In the genomic region with DNA sequence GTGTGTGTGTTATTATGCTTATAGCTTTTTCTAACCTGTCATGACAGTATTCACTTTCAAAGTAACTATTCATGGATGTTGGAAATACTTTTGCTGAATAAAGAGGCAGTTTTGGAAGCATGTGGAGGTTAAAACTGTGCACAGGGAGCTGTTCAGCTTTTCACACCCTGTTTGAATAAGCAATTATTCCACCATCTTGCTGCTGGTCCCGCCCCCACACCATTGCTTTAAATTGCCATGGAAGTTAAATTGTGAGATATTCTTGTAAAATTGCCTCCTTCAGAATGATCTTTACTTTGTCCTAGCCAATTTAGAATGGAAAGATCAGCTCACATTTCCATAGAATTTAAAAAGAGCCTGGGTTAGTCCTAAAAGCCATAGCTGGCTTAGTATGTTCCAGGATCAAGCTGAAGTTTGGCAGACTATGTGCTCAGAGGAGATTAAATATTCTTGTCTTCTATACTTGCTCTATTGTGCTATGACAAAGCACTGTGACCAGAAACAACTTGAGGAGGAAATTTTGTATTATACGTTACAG, we compare ENCODE assay signal across 23 mouse cellular contexts.
DNase-seq lines count a peak whose midpoint lies in the region; ATAC-seq lines count a peak whose summit lies in the region.
"Had no signal": no experiment of that assay in that cellular context is flagged by ENCODE, and none has a peak within 500 bp of the region (broad histone marks: within the 10 kb centered on the region; RNA-seq: fewer than 3 reads in every experiment).

No protein-coding gene starts in this region.

- H3K27ac ChIP-seq in forebrain, embryonic 12.5 days: no peak overlapping the region
- H3K27ac ChIP-seq: embryonic facial prominence, embryonic 10.5 days; hindbrain, embryonic 13.5 days; intestine, embryonic 15.5 days; layer of hippocampus, adult 2 months; limb, embryonic 15.5 days; neural tube, embryonic 12.5 days; stomach, embryonic 15.5 days had no signal

- no peak overlapping the region for H3K9ac ChIP-seq in forebrain, embryonic 12.5 days
- H3K9ac ChIP-seq: hindbrain, embryonic 13.5 days; intestine, embryonic 15.5 days; limb, embryonic 15.5 days; neural tube, embryonic 12.5 days; stomach, embryonic 15.5 days had no signal

- no peaks in the 10 kb centered on the region for H3K4me1 ChIP-seq in forebrain, embryonic 12.5 days
- H3K4me1 ChIP-seq: embryonic facial prominence, embryonic 10.5 days; hindbrain, embryonic 13.5 days; intestine, embryonic 15.5 days; limb, embryonic 15.5 days; neural tube, embryonic 12.5 days; stomach, embryonic 15.5 days had no signal

- 89% methylated on average over 2 of the region's 2 CpGs for WGBS in forebrain, embryonic 12.5 days

- no peak for ATAC-seq in forebrain, embryonic 12.5 days (ENCODE audit: low FRiP score)
- no peak for ATAC-seq in erythroid progenitor cell, adult 5-6 weeks (replicated peaks; ENCODE audit: low FRiP score, poor library complexity, severe bottlenecking)
- ATAC-seq: forebrain, embryonic 16.5 days; intestine, embryonic 15.5 days had no signal

- no peak overlapping the region for H3K4me2 ChIP-seq in forebrain, embryonic 12.5 days
- H3K4me2 ChIP-seq: heart, embryonic 11.5 days; hindbrain, embryonic 13.5 days; intestine, embryonic 15.5 days; limb, embryonic 15.5 days; neural tube, embryonic 12.5 days; stomach, embryonic 15.5 days had no signal

- peak; percentile 8 to 63 for DNase-seq in layer of hippocampus, adult 18-20 months (ENCODE audit: low spot score in 2 of 2)
- DNase-seq in layer of hippocampus, postnatal 25 days (ENCODE audit: extremely low spot score in 1 of 2, low spot score in 1 of 2): no peak
- DNase-seq in layer of hippocampus, adult 9-10 months (ENCODE audit: low spot score): peak; percentile 5
- DNase-seq in left cerebral cortex, postnatal 25 days (ENCODE audit: low spot score in 2 of 2): peak; percentile 60 to 96
- DNase-seq in spleen, postnatal 4 days (ENCODE audit: low spot score in 2 of 2): no peak
- no peak for DNase-seq in gastrocnemius, postnatal 10 days
- DNase-seq: cerebellum, adult 11 months; cerebellum, postnatal 25 days; heart, postnatal 14 days; spleen, adult 18-20 months; thymus, postnatal 14 days had no signal

- intact Hi-C loops in left cerebral cortex, postnatal 25 days (cut with DNase I): loop anchor here (2.0 to 5.0 kb wide), 3 partner anchors 82 to 197 kb away; no protein-coding TSS in a partner anchor

- no peaks in the 10 kb centered on the region for H3K27me3 ChIP-seq in forebrain, embryonic 12.5 days
- H3K27me3 ChIP-seq: CH12.LX; hindbrain, embryonic 13.5 days; intestine, embryonic 15.5 days; limb, embryonic 15.5 days; neural tube, embryonic 12.5 days; stomach, embryonic 15.5 days had no signal

- no peaks in the 10 kb centered on the region for H3K36me3 ChIP-seq in forebrain, embryonic 12.5 days (replicated peaks)
- H3K36me3 ChIP-seq: embryonic facial prominence, embryonic 10.5 days; hindbrain, embryonic 13.5 days; intestine, embryonic 15.5 days; limb, embryonic 15.5 days; neural tube, embryonic 12.5 days; stomach, embryonic 15.5 days had no signal

- H3K9me3 ChIP-seq in forebrain, embryonic 12.5 days: no peaks in the 10 kb centered on the region
- H3K9me3 ChIP-seq: embryonic facial prominence, embryonic 10.5 days; hindbrain, embryonic 13.5 days; intestine, embryonic 15.5 days; limb, embryonic 15.5 days; neural tube, embryonic 12.5 days; stomach, embryonic 15.5 days had no signal

- H3K4me3 ChIP-seq in forebrain, embryonic 12.5 days (replicated peaks): no peak overlapping the region
- H3K4me3 ChIP-seq: embryonic facial prominence, embryonic 10.5 days; hindbrain, embryonic 13.5 days; intestine, embryonic 15.5 days; layer of hippocampus, adult 2 months; limb, embryonic 15.5 days; neural tube, embryonic 12.5 days; stomach, embryonic 15.5 days had no signal

Comparison
In these comparisons a context has a peak if more than half of its experiments do, and no peak if none do; other contexts are left out.
1. DNase-seq: peak in layer of hippocampus, adult 18-20 months (2 of 2), layer of hippocampus, adult 9-10 months (single experiment) and left cerebral cortex, postnatal 25 days (2 of 2); none in layer of hippocampus, postnatal 25 days (0 of 2), spleen, postnatal 4 days (0 of 2) and gastrocnemius, postnatal 10 days (single experiment).